Mouse (Mus musculus) common myeloid progenitor, adult 5-6 weeks (primary cell): ENCODE measurements around the gene Hadh. TPM values are rescaled to one million over a fixed set of nuclear protein-coding genes. Genes with fewer than 3 reads are reported as not detected.

Source experiments
- total RNA-seq: library from RNA; stranded (forward); fragments of 200-1000, 187-1606 nt; gene quantifications from 2 replicates; pipeline ENCODE4 v1.2.3, GENCODE M21; 2017

Gene Hadh
- total RNA-seq, 1 experiment from 2014 or later: 64.4 TPM

Other genes starting within 250 kb of the Hadh start
- not detected in 2 replicates for gene Lef1, start 161.6 kb downstream of the Hadh start, total RNA-seq
- gene Cyp2u1, start 31.1 kb upstream of the Hadh start, total RNA-seq: 0.23 and 0.24 TPM in 2 replicates
- 0.87 and 1.0 TPM in 2 replicates for gene Sgms2, start 219.3 kb upstream of the Hadh start, total RNA-seq